Mouse (Mus musculus): ENCODE results near the gene Pipox. TPM values are rescaled to one million over a fixed set of nuclear protein-coding genes. Genes with fewer than 3 reads are reported as not detected.
A peak's percentile ranks its signal among the peaks of the same experiment; 100 is the strongest.

The Pipox gene
- total RNA-seq, 2 experiments from 2014 or later = 1.5 to 2.2 TPM

DNA sequence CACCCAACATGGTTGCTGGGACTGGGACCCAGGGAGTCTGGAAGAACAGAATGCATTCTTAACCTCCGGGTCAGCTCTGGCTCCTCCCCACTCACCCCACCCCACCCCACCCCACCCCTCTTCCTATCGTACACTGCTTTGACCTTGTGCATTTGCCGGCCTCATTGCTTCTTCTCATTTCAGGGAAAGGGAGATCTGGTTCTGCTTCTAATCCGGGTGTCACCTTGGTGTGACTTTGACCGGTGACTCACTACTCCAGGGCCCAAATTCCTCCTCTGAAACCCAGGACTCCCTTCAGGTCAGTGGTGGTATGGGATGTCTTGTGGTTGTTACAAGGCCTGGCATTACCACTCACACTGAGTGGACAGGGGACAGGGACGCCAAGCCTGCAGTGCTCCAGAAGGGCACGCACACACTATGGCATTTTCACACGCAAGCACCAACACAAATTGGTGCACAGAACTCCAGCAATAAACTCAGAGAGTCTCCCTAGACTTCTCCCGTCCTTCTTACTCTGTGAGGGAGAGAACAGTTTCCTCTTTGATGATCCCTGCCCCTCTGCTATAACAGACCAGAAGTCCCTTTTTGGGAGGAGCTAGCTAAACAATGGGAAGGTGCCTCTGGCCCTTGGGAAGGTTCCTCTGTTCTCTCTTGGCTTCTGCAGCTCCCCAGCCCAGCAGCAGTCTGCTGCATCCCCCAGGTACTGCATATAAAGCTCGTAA is 9.2 kb downstream of the Pipox start:
- no peak for DNase-seq (ENCODE audit: low spot score in 2 of 2)

DNA sequence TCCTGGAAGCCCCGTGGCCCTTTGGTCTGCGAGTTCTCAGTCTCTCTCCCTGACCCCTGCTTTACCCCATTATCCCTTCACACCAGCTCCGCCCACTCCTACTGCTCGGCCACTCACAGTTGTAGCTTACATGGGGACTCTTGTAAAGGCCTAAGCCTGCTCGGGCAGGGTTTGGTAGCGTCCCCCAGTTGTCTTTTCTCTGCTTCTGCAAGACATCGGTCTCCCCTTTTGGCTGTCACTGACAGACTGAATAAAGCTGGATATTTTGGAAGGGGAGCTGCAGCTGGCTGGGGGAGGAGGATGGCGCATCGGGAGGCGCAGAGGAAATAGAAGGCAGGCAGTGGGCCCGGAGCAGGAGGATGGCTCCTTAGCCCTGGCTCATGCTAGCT is 17.1 kb downstream of the Pipox start:
- DNase-seq (ENCODE audit: low spot score in 2 of 2) = no peak

DNA sequence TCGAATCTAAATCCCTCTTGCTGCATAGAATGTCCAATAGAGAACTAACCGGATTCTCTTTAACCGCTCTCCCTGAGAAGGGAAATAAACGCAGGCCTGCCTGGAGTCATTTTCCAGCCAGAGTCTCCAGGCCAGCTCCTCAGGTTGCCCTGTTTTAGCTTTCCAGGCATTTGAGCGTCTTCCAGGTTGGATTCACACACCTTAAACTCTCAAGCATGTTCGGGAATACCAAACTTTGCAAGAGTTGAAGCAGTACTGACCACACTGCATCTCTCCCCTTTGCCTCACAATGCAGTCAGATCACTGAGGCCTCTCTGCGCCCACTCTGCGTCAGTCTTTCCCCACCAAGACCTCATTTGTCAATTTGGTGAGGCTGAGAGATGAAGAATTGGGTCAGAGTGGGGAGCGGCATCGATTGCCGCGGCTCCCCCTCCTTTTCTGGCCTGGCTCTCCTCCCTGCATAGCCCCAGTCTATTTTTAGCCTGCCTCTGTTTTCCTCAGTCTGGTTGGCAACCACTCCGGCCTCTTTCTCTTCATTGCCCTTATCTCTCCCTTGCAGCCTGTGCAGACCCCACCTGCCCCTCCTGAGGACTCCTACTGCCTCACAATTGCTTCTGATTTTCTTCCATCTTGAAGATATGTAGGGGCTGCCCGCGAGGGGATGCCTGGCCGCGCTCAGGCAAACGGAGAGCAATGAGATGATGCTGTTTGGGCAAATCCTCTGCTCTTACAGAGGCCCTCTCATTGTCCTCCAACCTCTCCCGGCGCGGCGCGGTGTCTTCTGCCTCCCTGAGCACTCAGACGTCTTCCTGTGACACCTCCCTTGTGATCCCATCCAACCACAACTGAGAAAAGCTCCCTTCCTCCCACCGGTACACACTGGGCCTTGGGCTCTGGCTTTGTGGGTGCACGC is 17.8 kb downstream of the Pipox start:
- DNase-seq (ENCODE audit: low spot score in 2 of 2) = no peak

DNA sequence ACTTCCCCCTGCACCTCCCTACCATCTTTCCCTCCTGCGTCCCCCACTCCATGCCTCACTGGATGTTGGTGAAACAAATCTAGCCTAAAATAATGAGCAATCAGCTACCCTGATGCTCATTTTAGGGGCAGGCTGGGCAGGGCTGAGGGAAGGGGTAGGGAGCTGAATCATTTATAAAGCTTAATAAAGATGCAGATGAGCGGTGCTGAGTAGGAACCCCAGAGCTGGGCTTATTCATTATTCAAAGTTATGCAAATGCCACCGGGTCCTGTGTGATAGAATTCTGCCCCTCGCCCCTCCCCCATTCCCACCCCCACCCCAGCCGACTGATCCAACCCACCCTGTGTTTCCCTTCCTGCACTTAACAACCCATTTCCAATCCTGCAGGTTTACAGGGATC is 18.6 kb downstream of the Pipox start:
- no peak for DNase-seq (ENCODE audit: low spot score in 2 of 2)

DNA sequence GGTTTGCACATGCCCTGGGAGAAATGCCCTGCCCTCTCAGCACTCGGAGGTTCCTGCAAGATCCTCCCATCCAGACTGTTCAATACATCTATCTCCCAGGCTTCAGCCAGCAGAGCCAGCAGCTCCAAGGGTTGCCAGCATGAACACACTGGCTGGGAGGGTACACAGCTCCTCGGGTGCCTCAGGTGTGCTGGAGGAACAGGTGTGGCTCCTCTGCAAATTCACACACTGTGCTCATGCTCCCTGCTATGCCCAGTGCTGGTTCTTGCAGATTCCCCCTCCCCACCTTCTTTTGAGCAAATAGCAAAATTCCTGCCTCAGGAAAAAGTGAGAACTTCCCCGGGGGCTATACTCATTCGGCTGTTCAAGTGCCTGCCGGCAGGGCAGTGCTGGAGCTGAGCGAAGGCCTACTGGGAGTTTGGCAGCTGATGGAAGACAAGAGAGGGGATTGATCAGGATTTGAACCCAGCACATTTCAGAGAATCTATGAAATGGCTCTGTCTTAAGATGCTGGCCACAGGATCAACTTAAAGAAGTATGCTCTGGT is 19.1 kb downstream of the Pipox start:
- no peak for DNase-seq (ENCODE audit: low spot score in 2 of 2)

DNA sequence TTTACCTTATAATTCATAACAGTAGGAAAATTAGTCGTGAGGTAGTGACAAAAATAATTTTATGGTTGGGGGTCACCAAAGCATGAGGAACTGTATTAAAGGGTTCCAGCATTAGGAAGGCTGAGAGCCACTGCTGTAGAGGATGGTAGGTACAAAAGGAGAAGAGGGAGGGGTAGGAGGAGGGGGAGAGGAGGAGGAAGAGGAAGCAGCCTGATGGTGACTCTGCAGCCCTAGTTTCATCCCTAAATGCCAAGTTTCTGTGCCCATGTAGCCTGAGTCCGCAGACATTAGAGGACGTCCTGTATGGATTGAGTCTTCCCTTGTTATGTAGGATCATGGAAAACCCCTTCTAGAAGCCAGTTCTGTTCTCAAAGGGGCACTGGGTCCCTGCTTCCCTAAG is 20.8 kb downstream of the Pipox start:
- no peak for DNase-seq (ENCODE audit: low spot score in 2 of 2)

DNA sequence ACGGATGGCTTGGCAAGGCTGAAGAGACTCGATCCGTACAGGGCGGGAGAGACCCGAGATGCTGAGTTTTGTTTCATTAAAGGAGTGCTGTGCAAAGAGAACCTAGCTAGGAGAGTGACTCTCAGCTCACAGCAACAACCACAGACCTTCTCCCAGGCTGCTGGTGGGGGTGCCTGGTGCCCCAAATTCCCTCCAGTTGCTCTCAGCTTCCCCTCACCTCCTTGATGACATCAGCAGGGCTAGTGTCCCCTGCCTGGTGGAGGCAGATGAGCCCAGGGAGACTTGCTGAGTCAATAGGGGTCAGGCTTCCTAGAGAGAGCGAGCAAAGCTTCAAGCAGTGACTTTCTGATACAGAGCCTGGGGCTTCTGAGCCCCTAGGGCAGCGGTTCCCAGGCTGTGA is 21.2 kb downstream of the Pipox start:
- DNase-seq (ENCODE audit: low spot score in 2 of 2) = no peak

DNA sequence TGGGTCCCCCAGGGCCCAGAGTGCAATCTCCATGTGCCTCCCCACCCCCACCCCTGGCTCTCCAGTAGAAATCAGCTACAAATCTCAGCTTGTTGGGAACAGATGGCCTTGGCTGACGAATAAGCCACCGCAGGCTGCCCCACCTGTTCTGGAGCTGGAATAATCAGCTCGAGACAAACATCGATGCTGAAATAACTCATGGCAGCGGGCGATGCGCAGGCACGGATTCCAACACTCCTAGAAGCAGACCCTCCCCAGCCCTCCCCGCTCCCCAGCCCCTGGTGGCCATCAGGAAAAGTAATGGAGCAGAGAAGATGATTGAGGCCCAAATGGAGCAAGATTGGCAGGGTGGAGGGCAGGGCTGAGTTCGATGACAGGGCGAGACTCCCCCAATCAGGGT is 21.7 kb downstream of the Pipox start:
- DNase-seq (ENCODE audit: low spot score in 2 of 2) = peak; percentile 72 to 87

DNA sequence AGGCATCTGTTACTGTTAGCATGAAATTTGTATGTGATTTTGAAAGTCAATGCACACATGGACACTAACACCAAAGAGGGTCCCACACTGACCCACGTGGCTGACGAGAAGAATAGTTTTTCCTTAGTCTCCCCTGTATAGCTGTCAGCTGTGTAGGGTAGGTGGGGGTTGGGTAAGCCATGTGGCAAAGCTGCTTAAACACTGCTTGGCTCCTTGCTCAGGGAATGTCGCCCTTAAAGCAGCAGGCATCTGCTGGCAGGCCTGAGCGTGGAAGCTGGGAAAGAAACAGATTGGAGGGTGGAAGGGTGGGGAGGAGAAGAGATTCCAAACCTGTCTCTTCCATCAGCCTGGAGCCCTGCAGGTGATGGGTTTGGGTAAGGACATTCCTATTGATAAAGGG is 22.5 kb downstream of the Pipox start:
- peak; percentile 76 to 87 for DNase-seq (ENCODE audit: low spot score in 2 of 2)

DNA sequence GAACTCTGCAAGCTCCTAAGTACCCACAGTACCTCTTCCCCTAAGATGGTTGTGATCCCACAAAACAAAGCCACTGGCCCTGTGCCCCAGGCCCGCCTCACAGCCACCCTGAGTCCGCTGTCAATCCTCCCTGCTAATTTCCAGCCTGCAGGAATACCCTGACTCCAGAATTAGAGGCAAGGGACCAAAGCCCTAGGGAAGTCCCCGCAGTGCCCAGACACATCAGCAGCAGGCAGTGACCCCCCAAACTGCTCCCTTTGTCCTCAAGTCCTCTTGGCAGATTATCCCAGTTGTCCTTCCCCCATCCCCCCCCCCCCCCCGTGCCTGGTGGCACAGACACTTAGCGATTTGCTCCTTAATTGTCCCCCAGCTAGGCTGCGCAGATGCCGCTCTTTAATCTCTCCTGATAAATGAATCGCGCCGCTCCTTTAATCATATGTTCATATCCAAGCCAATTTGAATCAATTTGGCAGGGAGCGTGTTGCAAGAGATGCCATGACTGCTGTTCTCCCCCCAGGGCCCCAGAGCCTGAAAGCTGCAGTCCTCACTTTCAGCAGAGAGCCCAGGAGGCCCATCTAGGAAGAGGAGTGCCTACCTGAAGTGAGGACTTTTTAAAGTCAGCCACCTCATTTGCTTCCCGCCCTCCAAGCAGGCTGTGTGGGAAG is 26.3 kb downstream of the Pipox start:
- no peak for DNase-seq (ENCODE audit: low spot score in 2 of 2)

DNA sequence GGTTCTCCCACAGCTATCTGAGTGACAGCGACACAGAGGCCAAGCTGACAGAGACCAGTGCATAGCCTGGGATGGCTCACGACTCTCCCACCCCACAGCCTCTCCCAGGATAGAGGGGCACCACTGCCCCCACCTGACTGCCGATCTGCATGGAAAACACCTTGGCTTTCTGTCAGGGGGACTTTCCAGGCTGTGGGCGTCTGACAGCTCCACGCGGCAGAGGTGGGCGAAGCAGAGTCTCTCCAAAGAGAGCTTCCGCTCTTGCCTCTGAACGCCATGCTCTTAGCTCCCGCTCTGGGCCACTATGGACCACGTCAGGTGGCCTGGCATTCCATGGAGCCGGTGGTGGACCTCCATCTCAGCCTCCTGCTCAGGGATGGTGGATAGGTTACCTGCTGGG is 29.1 kb downstream of the Pipox start:
- DNase-seq (ENCODE audit: low spot score in 2 of 2) = no peak

DNA sequence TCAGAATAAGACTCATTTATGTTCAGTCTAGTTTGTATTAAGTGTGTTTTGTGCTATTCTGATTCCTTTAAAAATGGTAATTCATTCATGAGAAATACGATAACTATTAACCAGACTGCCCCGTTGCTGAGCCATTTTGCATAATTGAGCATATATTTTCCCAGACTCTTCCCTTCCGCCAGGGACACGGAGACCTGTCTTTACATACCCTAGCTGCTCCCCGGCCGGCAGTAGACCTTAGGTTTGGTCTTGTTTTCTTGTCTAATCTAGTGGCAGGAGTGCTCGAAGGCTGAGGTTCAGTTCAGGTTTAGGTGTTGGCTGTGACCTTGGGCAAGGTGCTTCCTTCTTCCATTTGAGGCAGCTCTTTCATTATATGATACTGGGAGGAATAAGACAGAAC is 31.0 kb downstream of the Pipox start:
- DNase-seq (ENCODE audit: low spot score in 2 of 2) = no peak

DNA sequence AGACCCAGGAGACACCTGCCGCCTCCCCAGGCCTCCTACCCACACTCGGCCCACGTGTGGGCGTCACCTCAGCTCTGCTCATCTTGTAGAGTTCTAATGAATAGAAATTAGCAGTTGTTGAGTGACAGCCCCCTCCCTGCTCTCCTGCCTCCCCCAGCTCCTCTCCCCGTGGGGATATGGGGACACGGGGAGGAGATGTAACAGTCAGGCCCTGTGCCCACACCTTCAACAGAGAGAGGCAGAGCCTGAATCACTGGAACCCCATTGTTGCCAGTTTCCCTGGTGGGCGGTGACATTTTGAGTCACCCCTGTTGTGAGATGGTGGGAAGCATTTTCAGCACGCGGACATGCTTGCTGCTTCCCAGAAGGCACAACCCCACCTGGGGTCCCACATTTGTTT is 32.9 kb downstream of the Pipox start:
- peak in 1 of 2 experiments; percentile 69 for DNase-seq (ENCODE audit: low spot score in 2 of 2)

DNA sequence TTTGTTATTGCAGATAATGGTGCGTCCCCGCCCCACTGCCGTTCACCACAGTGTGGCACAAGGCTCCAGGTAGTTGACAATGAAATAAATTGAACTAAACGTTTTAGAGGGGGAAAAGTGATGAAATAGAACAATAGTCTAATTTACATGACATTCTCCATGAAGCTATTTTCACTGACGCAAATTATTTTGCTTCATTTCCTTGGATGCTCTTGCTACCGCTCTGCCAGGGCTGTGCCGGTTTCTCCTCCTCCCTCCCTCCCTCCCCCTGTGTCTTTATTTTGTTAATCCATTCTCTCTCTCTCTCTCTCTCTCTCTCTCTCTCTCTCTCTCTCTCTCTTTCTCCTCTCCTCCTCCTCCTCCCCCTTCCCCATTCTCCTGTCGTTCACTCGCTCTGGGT is 35.3 kb downstream of the Pipox start:
- DNase-seq (ENCODE audit: low spot score in 2 of 2) = no peak

DNA sequence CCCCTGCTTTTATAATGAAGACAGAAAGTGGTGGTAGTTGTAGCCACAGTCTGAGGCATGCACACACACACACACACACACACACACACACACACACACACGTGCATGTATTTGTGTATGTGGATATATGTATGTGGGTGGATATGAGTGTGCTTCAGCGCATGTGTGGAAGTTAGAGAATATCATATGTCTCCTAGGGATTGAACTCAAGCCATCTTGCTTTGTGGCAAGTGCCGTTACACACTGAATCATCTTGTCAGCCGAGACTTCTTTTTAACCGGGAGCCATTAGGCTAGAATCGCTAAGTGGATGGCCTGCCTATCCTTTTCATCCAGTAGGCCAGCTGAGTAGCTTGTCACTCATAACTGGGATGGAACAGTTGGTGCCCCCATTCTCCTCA is 36.8 kb downstream of the Pipox start:
- no peak for DNase-seq (ENCODE audit: low spot score in 2 of 2)

DNA sequence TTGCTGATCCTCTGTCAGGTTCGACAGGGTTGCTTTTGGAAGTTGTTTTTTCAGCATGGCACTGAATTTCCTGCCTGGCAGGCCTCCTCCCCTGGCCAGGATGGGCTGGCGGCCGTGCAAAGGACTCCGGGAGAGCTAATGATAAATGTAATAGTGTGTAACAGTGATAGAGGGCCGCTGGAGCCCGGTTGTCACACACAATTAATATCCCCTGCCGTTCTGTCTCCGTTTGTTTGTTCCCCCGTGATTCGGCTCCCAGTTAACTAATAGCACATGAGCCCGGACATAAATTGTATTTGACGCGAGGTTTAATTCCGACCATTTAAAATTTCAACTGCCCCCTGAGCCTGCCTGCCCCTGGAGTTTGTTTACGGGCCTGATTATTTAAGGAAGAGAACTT is 38.5 kb downstream of the Pipox start:
- no peak for DNase-seq (ENCODE audit: low spot score in 2 of 2)

DNA sequence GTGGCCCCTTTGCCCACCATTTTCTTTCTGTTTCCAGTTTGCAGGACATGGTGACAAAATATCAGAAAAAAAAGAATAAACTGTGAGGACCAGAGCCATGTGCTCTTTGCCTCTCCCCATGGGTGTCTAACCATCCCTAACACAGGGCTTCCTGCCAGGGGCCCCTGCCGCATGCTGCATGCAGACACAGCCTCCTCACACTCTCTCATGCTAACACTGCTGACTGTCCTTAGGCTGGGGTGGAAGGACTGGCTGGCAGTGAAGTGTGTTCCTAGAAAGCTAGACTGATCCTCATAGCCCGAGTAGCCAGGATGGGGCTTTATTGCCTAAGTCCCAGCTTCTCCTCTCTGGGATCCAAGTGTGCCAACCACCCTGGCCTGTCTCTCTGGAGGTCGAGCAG is 39.3 kb downstream of the Pipox start:
- DNase-seq (ENCODE audit: low spot score in 2 of 2) = no peak

DNA sequence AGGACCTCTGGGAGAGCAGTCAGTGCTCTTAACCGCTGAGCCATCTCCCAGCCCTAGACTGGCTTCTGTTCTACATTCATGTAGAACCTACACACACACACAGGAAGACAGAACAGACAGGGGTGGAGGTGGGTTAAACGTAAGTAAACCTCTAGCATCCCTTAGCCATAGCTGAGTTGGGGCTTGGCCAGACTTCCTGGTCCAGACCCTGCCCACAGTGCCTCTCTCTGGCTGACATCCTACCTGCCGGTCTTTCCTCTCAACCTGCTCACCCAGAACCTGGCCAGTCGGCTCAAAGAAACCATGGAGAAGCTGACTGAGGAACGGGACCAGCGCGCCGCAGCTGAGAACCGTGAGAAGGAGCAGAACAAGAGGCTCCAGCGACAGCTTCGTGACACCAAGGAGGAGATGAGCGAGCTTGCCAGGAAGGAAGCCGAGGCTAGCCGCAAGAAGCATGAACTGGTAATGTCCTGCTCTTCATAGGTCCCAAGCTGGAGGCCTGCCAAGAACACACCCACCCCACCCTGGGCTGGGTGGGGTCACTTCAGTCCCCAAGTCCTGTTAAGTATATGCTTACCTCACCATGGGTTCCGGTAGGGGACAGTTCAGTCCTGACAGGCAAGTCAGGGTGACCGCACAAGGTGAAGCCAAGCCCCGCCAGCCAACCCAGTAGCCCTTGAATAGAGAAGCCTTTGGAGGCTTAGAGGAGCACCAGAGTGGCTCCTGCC is 40.8 kb downstream of the Pipox start:
- no peak for DNase-seq (ENCODE audit: low spot score in 2 of 2)

DNA sequence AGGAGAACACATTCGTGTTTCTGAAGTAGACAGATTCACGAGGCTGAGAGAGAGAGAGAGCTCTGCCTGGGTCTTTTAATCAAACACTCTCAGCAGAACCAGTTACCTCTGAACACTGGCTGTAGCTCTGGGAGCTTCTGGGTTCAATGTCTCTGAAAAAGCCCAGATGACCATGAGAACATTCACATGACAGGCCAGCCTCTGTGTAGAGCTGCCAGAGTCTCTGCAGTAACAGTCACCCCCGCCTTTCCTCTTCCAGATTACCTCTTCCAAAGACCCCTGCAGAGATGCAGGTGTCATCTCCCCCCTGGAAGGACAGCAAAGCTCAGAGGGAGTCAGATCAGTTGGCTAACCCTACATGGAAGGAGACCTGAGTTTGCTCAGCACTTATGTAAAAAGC is 41.7 kb downstream of the Pipox start:
- DNase-seq (ENCODE audit: low spot score in 2 of 2) = no peak

DNA sequence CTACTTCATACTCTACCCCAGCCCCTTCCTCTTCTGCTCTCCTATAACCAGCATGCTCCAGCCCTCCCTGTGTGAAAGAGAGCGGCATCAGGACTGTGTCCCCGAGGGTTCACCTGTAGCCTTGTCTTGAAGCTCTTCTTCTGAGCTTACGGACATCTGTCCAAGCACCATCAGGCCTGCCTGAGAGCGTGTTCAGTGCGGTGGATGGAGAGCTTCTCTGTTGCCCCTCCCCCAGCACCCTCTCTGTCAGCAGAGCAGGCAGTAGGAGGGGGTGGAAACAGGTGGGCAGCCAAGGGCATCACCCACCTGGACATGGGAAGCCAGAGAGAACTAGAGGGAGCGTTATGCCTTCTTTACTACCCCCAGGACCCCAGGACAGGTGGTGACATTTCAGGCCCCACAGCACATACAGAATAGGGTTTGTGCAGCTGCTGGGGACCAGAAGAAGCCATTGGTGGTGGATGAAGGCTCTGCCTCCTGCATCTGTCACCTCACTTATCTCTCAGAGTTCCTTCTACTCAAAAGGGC is 42.3 kb downstream of the Pipox start:
- DNase-seq (ENCODE audit: low spot score in 2 of 2) = no peak
